Mouse (Mus musculus): ENCODE results near the gene Padi4. TPM values are rescaled to one million over a fixed set of nuclear protein-coding genes. Genes with fewer than 3 reads are reported as not detected.
A peak's percentile ranks its signal among the peaks of the same experiment; 100 is the strongest.

The Padi4 gene
- 0.20 and 1.6 TPM in 2 replicates for polyA plus RNA-seq (2015; fragmentation: Nextera tagmentation; extraction: Ambion mirVana)

- Histone ChIP-seq H3K27me3 (replicated peaks) (no peaks in the 10 kb centered on the region), H3K4me1 (0 out of 2 replicates have a peak, but pooled peaks cover 2% of the 10 kb centered on the region), H3K36me3 (no peaks in the 10 kb centered on the region), H3K9ac (replicated peaks) (no peak within 1 kb of the TSS), H3K4me3 (replicated peaks) (no peak within 1 kb of the TSS), H3K9me3 (replicated peaks) (no peaks in the 10 kb centered on the region), H3K27ac (replicated peaks) (no peak within 1 kb of the TSS), H3K4me2 (no peak within 1 kb of the TSS)
- WGBS = 84% methylated on average over 21 of the region's 21 CpGs
- ATAC-seq (ENCODE audit: low FRiP score) = no peak
These were observed at the start of gene Padi4 for GRCm38 (mm10) chr4:140774025-140774800. Padi4 (minus strand) TSS chr4:140774236.

- 70% methylated on average over 5 of the region's 5 CpGs for WGBS
- Histone ChIP-seq H3K9me3 (replicated peaks) (0 out of 2 replicates have a peak, but pooled peaks cover 4% of the 10 kb centered on the region), H3K4me2 (no peak overlapping the region), H3K4me3 (replicated peaks) (no peak overlapping the region), H3K36me3 (no peaks in the 10 kb centered on the region), H3K27me3 (replicated peaks) (no peaks in the 10 kb centered on the region), H3K9ac (replicated peaks) (no peak overlapping the region), H3K4me1 (no peaks in the 10 kb centered on the region), H3K27ac (replicated peaks) (no peak overlapping the region)
- no peak for ATAC-seq (ENCODE audit: low FRiP score)
These were observed 48.0 kb upstream of the Padi4 start for GRCm38 (mm10) chr4:140821988-140822387.

DNA sequence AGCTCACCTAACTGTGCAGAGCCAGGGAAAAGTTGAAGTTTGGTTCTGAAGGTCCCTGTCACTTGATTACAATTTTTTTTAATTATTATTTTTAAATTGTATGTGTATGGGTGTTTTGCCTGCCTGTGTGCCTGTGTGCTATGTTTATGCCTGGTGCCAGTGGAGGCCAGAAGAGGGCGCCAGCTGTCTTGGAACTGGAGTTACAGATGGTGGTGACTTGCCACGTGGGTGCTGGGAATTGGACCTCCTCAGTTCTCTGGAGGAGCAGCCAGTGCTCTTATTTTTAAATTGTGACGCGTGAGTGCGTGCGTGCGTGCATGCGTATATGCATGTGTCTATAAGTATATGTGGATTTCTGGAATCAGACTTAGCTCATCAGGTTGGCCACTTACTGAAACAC is 43.4 kb upstream of the Padi4 start:
- Histone ChIP-seq H3K27ac (replicated peaks) (no peak overlapping the region), H3K27me3 (replicated peaks) (peaks cover 13% of the 10 kb centered on the region), H3K4me1 (peaks cover 21% of the 10 kb centered on the region), H3K9ac (replicated peaks) (no peak overlapping the region), H3K4me2 (no peak overlapping the region), H3K4me3 (replicated peaks) (no peak overlapping the region), H3K36me3 (no peaks in the 10 kb centered on the region), H3K9me3 (replicated peaks) (no peaks in the 10 kb centered on the region)
- 94% methylated on average over 8 of the region's 8 CpGs for WGBS
- ATAC-seq (ENCODE audit: low FRiP score) = no peak

GRCm38 (mm10) chr4:140815996-140816917 is 42.2 kb upstream of the Padi4 start:
- no peak for ATAC-seq (ENCODE audit: low FRiP score)
- Histone ChIP-seq H3K27ac (replicated peaks) (no peak overlapping the region), H3K4me3 (replicated peaks) (no peak overlapping the region), H3K27me3 (replicated peaks) (peaks cover 13% of the 10 kb centered on the region), H3K9ac (replicated peaks) (no peak overlapping the region), H3K4me2 (no peak overlapping the region), H3K4me1 (peaks cover 21% of the 10 kb centered on the region), H3K9me3 (replicated peaks) (no peaks in the 10 kb centered on the region), H3K36me3 (no peaks in the 10 kb centered on the region)
- WGBS = 57% methylated on average over 10 of the region's 10 CpGs

GRCm38 (mm10) chr4:140815496-140815895 is 41.5 kb upstream of the Padi4 start:
- ATAC-seq (ENCODE audit: low FRiP score) = no peak
- Histone ChIP-seq H3K27ac (replicated peaks) (no peak overlapping the region), H3K9ac (replicated peaks) (no peak overlapping the region), H3K4me1 (peaks cover 21% of the 10 kb centered on the region), H3K9me3 (replicated peaks) (no peaks in the 10 kb centered on the region), H3K27me3 (replicated peaks) (peaks cover 13% of the 10 kb centered on the region), H3K4me3 (replicated peaks) (no peak overlapping the region), H3K36me3 (no peaks in the 10 kb centered on the region), H3K4me2 (no peak overlapping the region)
- 83% methylated on average over 5 of the region's 5 CpGs for WGBS

DNA sequence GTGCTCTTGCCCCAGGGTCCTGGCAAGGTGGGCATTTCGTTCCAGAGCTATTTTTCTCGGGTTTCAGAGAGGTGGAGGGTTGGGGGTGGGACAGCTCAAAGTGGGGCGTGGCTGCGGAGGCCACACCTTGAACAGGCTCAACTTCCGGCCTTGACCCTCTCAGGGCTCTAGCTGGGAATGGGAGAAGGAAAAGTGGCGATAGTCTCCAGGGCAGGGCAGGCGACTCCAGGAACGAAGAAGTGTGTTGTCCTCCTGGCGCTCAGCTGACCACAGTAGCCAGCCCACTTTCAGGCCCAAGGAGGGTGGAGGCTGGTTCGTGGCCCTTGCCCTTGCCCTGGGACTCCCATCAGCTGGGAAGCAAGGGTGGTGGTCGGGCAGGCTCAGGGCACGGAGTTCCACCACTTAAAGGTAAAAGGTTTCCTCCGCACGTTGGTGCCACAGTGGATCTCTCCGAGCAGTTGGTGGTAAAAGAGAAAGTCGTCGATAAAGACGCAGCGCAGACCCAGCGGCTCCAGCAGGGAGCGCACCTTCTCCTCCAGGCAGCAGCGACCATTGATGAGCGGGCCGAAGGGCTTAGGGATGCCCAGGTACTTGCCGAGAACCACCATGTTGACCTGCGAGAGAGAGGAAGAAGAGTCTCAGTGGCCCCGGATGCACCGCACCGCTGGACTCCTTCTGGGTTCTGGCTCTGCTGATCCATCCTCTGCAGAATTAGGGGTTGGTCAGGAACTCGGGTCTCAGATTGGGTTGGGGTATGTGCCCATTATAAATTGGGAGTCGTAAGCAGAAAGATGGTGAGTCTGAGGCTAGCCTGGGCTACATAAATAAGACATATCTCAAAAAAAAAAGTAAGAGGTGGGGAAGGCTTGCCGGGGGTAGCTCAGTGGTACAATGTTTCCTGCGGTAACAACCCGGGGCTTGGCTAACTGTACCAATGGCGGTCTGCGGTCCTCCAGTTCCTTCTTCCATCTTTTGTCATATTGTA is 40.5 kb upstream of the Padi4 start:
- H3K9me3 ChIP-seq (replicated peaks) = no peaks in the 10 kb centered on the region
- whole genome bisulfite sequencing = 26% methylated on average over 36 of the region's 36 CpGs
- no peaks in the 10 kb centered on the region for H3K36me3 ChIP-seq
- peaks cover 21% of the 10 kb centered on the region for H3K4me1 ChIP-seq
- peak overlapping the region; percentile 21 for H3K4me3 ChIP-seq (replicated peaks)
- ATAC-seq (ENCODE audit: low FRiP score) = no peak
- peaks cover 13% of the 10 kb centered on the region for H3K27me3 ChIP-seq (replicated peaks)
- no peak overlapping the region for H3K9ac ChIP-seq (replicated peaks)
- H3K4me2 ChIP-seq = peak overlapping the region; percentile 50
- no peak overlapping the region for H3K27ac ChIP-seq (replicated peaks)

GRCm38 (mm10) chr4:140813358-140814185 is 39.5 kb upstream of the Padi4 start:
- Histone ChIP-seq H3K4me1 (peaks cover 21% of the 10 kb centered on the region), H3K4me3 (replicated peaks) (no peak overlapping the region; the same call in 1 of the 2 replicates), H3K9ac (replicated peaks) (no peak overlapping the region), H3K36me3 (no peaks in the 10 kb centered on the region), H3K9me3 (replicated peaks) (no peaks in the 10 kb centered on the region), H3K27ac (replicated peaks) (no peak overlapping the region), H3K27me3 (replicated peaks) (peaks cover 13% of the 10 kb centered on the region), H3K4me2 (peak overlapping the region; percentile 50)
- WGBS = 22% methylated on average over 13 of the region's 13 CpGs
- ATAC-seq (ENCODE audit: low FRiP score) = no peak

GRCm38 (mm10) chr4:140812609-140813008 is 38.6 kb upstream of the Padi4 start:
- Histone ChIP-seq H3K9me3 (replicated peaks) (no peaks in the 10 kb centered on the region), H3K9ac (replicated peaks) (no peak overlapping the region), H3K4me1 (peaks cover 21% of the 10 kb centered on the region), H3K27ac (replicated peaks) (no peak overlapping the region), H3K27me3 (replicated peaks) (peaks cover 13% of the 10 kb centered on the region), H3K36me3 (no peaks in the 10 kb centered on the region), H3K4me3 (replicated peaks) (no peak overlapping the region), H3K4me2 (no peak overlapping the region)
- WGBS = 20% methylated on average over 10 of the region's 14 CpGs
- ATAC-seq (ENCODE audit: low FRiP score) = no peak

DNA sequence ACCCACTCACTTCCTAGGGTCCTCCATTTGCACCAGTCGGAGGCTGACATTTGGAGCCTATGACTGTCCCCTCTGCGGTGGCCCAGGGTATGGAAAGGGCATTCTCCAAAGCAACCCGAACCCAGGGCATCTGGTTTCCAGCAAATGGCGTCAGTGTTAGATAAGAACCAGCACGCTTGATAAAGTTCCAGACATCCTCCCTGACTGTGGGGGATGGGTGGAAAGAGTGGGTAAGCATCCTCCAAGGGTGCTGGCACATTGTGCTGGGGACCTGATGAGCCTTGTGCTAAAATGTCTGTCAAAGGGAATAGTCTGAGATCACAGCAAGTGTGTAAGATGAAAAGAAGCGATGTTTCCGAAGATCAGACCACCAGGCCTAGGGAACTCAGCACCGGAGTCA is 38.2 kb upstream of the Padi4 start:
- Histone ChIP-seq H3K27me3 (replicated peaks) (peaks cover 13% of the 10 kb centered on the region), H3K9ac (replicated peaks) (no peak overlapping the region), H3K36me3 (no peaks in the 10 kb centered on the region), H3K4me2 (no peak overlapping the region), H3K27ac (replicated peaks) (no peak overlapping the region), H3K4me3 (replicated peaks) (no peak overlapping the region), H3K4me1 (peaks cover 21% of the 10 kb centered on the region), H3K9me3 (replicated peaks) (no peaks in the 10 kb centered on the region)
- no peak for ATAC-seq (ENCODE audit: low FRiP score)
- 75% methylated on average over 8 of the region's 8 CpGs for WGBS

- Histone ChIP-seq H3K4me3 (replicated peaks) (no peak within 1 kb of the TSS), H3K9ac (replicated peaks) (no peak within 1 kb of the TSS), H3K4me2 (no peak within 1 kb of the TSS), H3K27ac (replicated peaks) (no peak within 1 kb of the TSS), H3K27me3 (replicated peaks) (peaks cover 13% of the 10 kb centered on the region), H3K9me3 (replicated peaks) (no peaks in the 10 kb centered on the region), H3K36me3 (no peaks in the 10 kb centered on the region), H3K4me1 (peaks cover 21% of the 10 kb centered on the region)
- no peak for ATAC-seq (ENCODE audit: low FRiP score)
- 75% methylated on average over 16 of the region's 16 CpGs for WGBS
These were observed 36.6 kb upstream of the Padi4 start, which contains the start of gene Padi3 for GRCm38 (mm10) chr4:140810458-140811260. Padi3 (minus strand) TSS chr4:140810648.
